Mouse (Mus musculus): ENCODE data around the gene Hsd17b6.

- TF ChIP-seq CTCF (IDR thresholded peaks at IDR 0.05; ENCODE audit: borderline replicate concordance, control insufficient read depth, extremely low read depth, insufficient read depth, low read length, poor library complexity) (no peak), POLR2A (IDR thresholded peaks at IDR 0.05; ENCODE audit: control insufficient read depth, extremely low read depth, insufficient read depth, low read length, poor library complexity) (no peak)
Observed at GRCm38 (mm10) chr10:128042466-128042865, 35.1 kb upstream of the Hsd17b6 start.

Measured in thymus, adult 2 months (tissue).